Mouse (Mus musculus): ENCODE measurements at regions not wholly inside any gene's neighbourhood (a gene's known extent, or its start where the extent isn't known, plus 50 kb on each side); places are given as distances from the start of the nearest gene placed in this dataset.

GRCm38 (mm10) chr13:97821630-97822029 lies 61.2 kb upstream of the Gm10260 start:
- Histone ChIP-seq H3K4me3 (ENCODE audit: low read depth, low read length) (no peak overlapping the region), H3K9me3 (ENCODE audit: low read length) (no peaks in the 10 kb centered on the region), H3K27ac (ENCODE audit: low read length) (no peak overlapping the region), H3K4me1 (ENCODE audit: insufficient read depth, low read depth, low read length) (no peaks in the 10 kb centered on the region), H3K36me3 (ENCODE audit: insufficient read depth, low read length) (no peaks in the 10 kb centered on the region), H3K27me3 (replicated peaks; ENCODE audit: insufficient read depth, low read length) (no peaks in the 10 kb centered on the region), H3K4me2 (replicated peaks; ENCODE audit: low read depth, low read length) (no peak overlapping the region), H3K9ac (replicated peaks; ENCODE audit: low read depth) (no peak overlapping the region)
- DNase-seq (ENCODE audit: low spot score) (no peak), ATAC-seq (no peak)
- WGBS = 40% methylated on average over 2 of the region's 2 CpGs
- TF ChIP-seq CTCF (IDR thresholded peaks at IDR 0.05) = no peak
- TF ChIP-seq EP300 (IDR thresholded peaks at IDR 0.05) = no peak

GRCm38 (mm10) chr13:97821011-97821410 lies 60.6 kb upstream of the Gm10260 start:
- 79% methylated on average over 3 of the region's 3 CpGs for WGBS
- H3K27ac ChIP-seq (ENCODE audit: low read length) = no peak overlapping the region
- no peak for DNase-seq (ENCODE audit: low spot score)
- H3K36me3 ChIP-seq (ENCODE audit: insufficient read depth, low read length) = no peaks in the 10 kb centered on the region
- no peak overlapping the region for H3K4me3 ChIP-seq (ENCODE audit: low read depth, low read length)
- no peaks in the 10 kb centered on the region for H3K27me3 ChIP-seq (replicated peaks; ENCODE audit: insufficient read depth, low read length)
- no peak for ATAC-seq
- no peaks in the 10 kb centered on the region for H3K4me1 ChIP-seq (ENCODE audit: insufficient read depth, low read depth, low read length)
- no peaks in the 10 kb centered on the region for H3K9me3 ChIP-seq (ENCODE audit: low read length)
- no peak overlapping the region for H3K4me2 ChIP-seq (replicated peaks; ENCODE audit: low read depth, low read length)
- no peak overlapping the region for H3K9ac ChIP-seq (replicated peaks; ENCODE audit: low read depth)
- TF ChIP-seq CTCF (IDR thresholded peaks at IDR 0.05) (no peak), EP300 (IDR thresholded peaks at IDR 0.05) (no peak)

- Histone ChIP-seq H3K4me1 (ENCODE audit: insufficient read depth, low read depth, low read length) (no peaks in the 10 kb centered on the region), H3K9me3 (ENCODE audit: low read length) (no peaks in the 10 kb centered on the region), H3K36me3 (ENCODE audit: insufficient read depth, low read length) (no peaks in the 10 kb centered on the region), H3K4me2 (replicated peaks; ENCODE audit: low read depth, low read length) (no peak overlapping the region), H3K4me3 (ENCODE audit: low read depth, low read length) (no peak overlapping the region), H3K27me3 (replicated peaks; ENCODE audit: insufficient read depth, low read length) (no peaks in the 10 kb centered on the region), H3K27ac (ENCODE audit: low read length) (no peak overlapping the region), H3K9ac (replicated peaks; ENCODE audit: low read depth) (no peak overlapping the region)
- 94% methylated on average over 8 of the region's 8 CpGs for WGBS
- DNase-seq (ENCODE audit: low spot score) (no peak), ATAC-seq (no peak)
- TF ChIP-seq EP300 (IDR thresholded peaks at IDR 0.05) (no peak), CTCF (IDR thresholded peaks at IDR 0.05) (no peak)
Measured at GRCm38 (mm10) chr13:97820401-97820800, 60.0 kb upstream of the Gm10260 start.

GRCm38 (mm10) chr13:97819036-97819435 lies 58.6 kb upstream of the Gm10260 start:
- TF ChIP-seq CTCF (IDR thresholded peaks at IDR 0.05) (no peak), EP300 (IDR thresholded peaks at IDR 0.05) (no peak)

GRCm38 (mm10) chr13:97816923-97817322 lies 56.5 kb upstream of the Gm10260 start:
- no peak overlapping the region for H3K27ac ChIP-seq (ENCODE audit: low read length)
- no peaks in the 10 kb centered on the region for H3K27me3 ChIP-seq (replicated peaks; ENCODE audit: insufficient read depth, low read length)
- no peak for ATAC-seq

More at GRCm38 (mm10) chr13:97819036-97819435, 58.6 kb upstream of the Gm10260 start:
- no peaks in the 10 kb centered on the region for H3K9me3 ChIP-seq (ENCODE audit: low read length)
- no peak overlapping the region for H3K9ac ChIP-seq (replicated peaks; ENCODE audit: low read depth)
- DNase-seq (ENCODE audit: low spot score) = no peak
- no peaks in the 10 kb centered on the region for H3K36me3 ChIP-seq (ENCODE audit: insufficient read depth, low read length)
- H3K27me3 ChIP-seq (replicated peaks; ENCODE audit: insufficient read depth, low read length) = no peaks in the 10 kb centered on the region
- H3K4me2 ChIP-seq (replicated peaks; ENCODE audit: low read depth, low read length) = no peak overlapping the region
- 94% methylated on average over 9 of the region's 9 CpGs for WGBS
- no peak overlapping the region for H3K4me3 ChIP-seq (ENCODE audit: low read depth, low read length)
- no peaks in the 10 kb centered on the region for H3K4me1 ChIP-seq (ENCODE audit: insufficient read depth, low read depth, low read length)
- no peak overlapping the region for H3K27ac ChIP-seq (ENCODE audit: low read length)
- no peak for ATAC-seq

More at GRCm38 (mm10) chr13:97816923-97817322, 56.5 kb upstream of the Gm10260 start:
- TF ChIP-seq EP300 (IDR thresholded peaks at IDR 0.05) = no peak
- no peak for TF ChIP-seq CTCF (IDR thresholded peaks at IDR 0.05)
- no peak overlapping the region for H3K4me2 ChIP-seq (replicated peaks; ENCODE audit: low read depth, low read length)
- H3K4me1 ChIP-seq (ENCODE audit: insufficient read depth, low read depth, low read length) = no peaks in the 10 kb centered on the region
- H3K4me3 ChIP-seq (ENCODE audit: low read depth, low read length) = no peak overlapping the region
- H3K9me3 ChIP-seq (ENCODE audit: low read length) = no peaks in the 10 kb centered on the region
- 84% methylated on average over 3 of the region's 3 CpGs for WGBS
- H3K36me3 ChIP-seq (ENCODE audit: insufficient read depth, low read length) = no peaks in the 10 kb centered on the region
- no peak for DNase-seq (ENCODE audit: low spot score)
- no peak overlapping the region for H3K9ac ChIP-seq (replicated peaks; ENCODE audit: low read depth)

Measured in lung, postnatal 0 days (tissue).